In the genomic region with DNA sequence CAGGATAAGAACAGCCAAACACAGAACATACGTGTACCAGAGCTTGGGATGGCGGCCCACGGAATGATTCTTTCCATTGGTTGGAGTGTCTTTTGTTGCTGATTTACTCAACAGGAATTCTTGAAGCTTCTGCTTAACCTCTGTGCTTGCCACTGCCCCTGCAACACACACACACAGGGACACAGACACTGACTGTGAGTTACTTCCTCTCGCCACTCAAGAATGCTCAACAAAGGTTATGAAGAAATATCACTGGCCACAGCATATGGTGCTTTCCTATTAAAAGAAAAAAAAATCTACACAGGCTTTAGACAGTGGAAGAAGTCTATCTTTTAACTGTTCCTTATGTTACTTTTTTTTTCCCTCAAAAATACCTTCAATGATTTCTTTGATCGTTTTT, we compare ENCODE assay signal across 26 mouse cellular contexts.
A peak's percentile ranks its signal among the peaks of the same experiment; 100 is the strongest.
DNase-seq lines count a peak whose midpoint lies in the region; ATAC-seq lines count a peak whose summit lies in the region.
"Had no signal": no experiment of that assay in that cellular context is flagged by ENCODE, and none has a peak within 500 bp of the region (broad histone marks: within the 10 kb centered on the region; RNA-seq: fewer than 3 reads in every experiment).

No protein-coding gene starts in this region.

- no peaks in the 10 kb centered on the region for H3K9me3 ChIP-seq in embryonic facial prominence, embryonic 13.5 days
- H3K9me3 ChIP-seq: forebrain, embryonic 15.5 days; hindbrain, embryonic 12.5 days; intestine, embryonic 15.5 days; megakaryocyte, embryonic 14.5 days; midbrain, embryonic 15.5 days; stomach, embryonic 15.5 days had no signal

- WGBS in embryonic facial prominence, embryonic 13.5 days, result 57% methylated on average over 5 of the region's 5 CpGs

- no peaks in the 10 kb centered on the region for H3K27me3 ChIP-seq in embryonic facial prominence, embryonic 13.5 days
- H3K27me3 ChIP-seq: forebrain, embryonic 15.5 days; hindbrain, embryonic 12.5 days; intestine, embryonic 15.5 days; megakaryocyte, embryonic 14.5 days; midbrain, embryonic 15.5 days; stomach, embryonic 15.5 days had no signal

- H3K9ac ChIP-seq in embryonic facial prominence, embryonic 13.5 days, result no peak overlapping the region
- H3K9ac ChIP-seq: forebrain, embryonic 15.5 days; hindbrain, embryonic 12.5 days; intestine, embryonic 15.5 days; liver, embryonic 14.5 days; lung, embryonic 14.5 days; midbrain, embryonic 15.5 days; stomach, embryonic 15.5 days had no signal

- no peak overlapping the region for H3K4me2 ChIP-seq in embryonic facial prominence, embryonic 13.5 days
- H3K4me2 ChIP-seq: forebrain, embryonic 15.5 days; heart, embryonic 11.5 days; hindbrain, embryonic 12.5 days; intestine, embryonic 15.5 days; lung, embryonic 14.5 days; midbrain, embryonic 15.5 days; stomach, embryonic 15.5 days had no signal

- ATAC-seq in embryonic facial prominence, embryonic 13.5 days (ENCODE audit: insufficient number of reproducible peaks, insufficient read depth, low FRiP score, low TSS enrichment, low read depth), result no peak
- ATAC-seq: activated CD4-positive, CD25-positive, alpha-beta regulatory T cell, adult 4 months had no signal

- H3K4me3 ChIP-seq in embryonic facial prominence, embryonic 13.5 days, result no peak overlapping the region
- H3K4me3 ChIP-seq: forebrain, embryonic 15.5 days; hindbrain, embryonic 12.5 days; intestine, embryonic 15.5 days; midbrain, embryonic 15.5 days; stomach, embryonic 15.5 days had no signal

- H3K36me3 ChIP-seq in embryonic facial prominence, embryonic 13.5 days, result no peaks in the 10 kb centered on the region
- H3K36me3 ChIP-seq: forebrain, embryonic 15.5 days; hindbrain, embryonic 12.5 days; intestine, embryonic 15.5 days; midbrain, embryonic 15.5 days; stomach, embryonic 15.5 days had no signal

- 0 out of 2 replicates have a peak overlapping the region, but pooled peaks have one; percentile 51 for H3K27ac ChIP-seq in embryonic facial prominence, embryonic 13.5 days
- H3K27ac ChIP-seq: forebrain, embryonic 15.5 days; hindbrain, embryonic 12.5 days; hindbrain, postnatal 0 days; intestine, embryonic 15.5 days; liver, embryonic 14.5 days; midbrain, embryonic 15.5 days; stomach, embryonic 15.5 days had no signal

- peaks cover 5% of the 10 kb centered on the region for H3K4me1 ChIP-seq in embryonic facial prominence, embryonic 13.5 days
- H3K4me1 ChIP-seq: forebrain, embryonic 15.5 days; hindbrain, embryonic 12.5 days; intestine, embryonic 15.5 days; midbrain, embryonic 15.5 days; stomach, embryonic 15.5 days had no signal

- DNase-seq in lung, postnatal 14 days, result peak; percentile 1
- no peak for DNase-seq in lung, postnatal 10 days
- DNase-seq in lung, postnatal 36 days, result peak; percentile 18
- DNase-seq in urinary bladder, adult 2 months (ENCODE audit: low spot score), result no peak
- no peak for DNase-seq in kidney, adult 9 months
- no peak for DNase-seq in cerebellum, postnatal 10 days
- DNase-seq: adrenal gland, adult 8-10 months; cerebellum, adult 11 months; cerebellum, adult 9-10 months; gastrocnemius, postnatal 25 days; heart, postnatal 36 days; kidney, adult 8-10 months; liver; right cerebral cortex, postnatal 25 days had no signal

Comparison
In these comparisons a context has a peak if more than half of its experiments do, and no peak if none do; other contexts are left out.
1. DNase-seq: peak in lung, postnatal 14 days (single experiment) and lung, postnatal 36 days (single experiment); none in lung, postnatal 10 days (single experiment), urinary bladder, adult 2 months (single experiment), kidney, adult 9 months (single experiment) and cerebellum, postnatal 10 days (0 of 2).